Mouse (Mus musculus) G1E-ER4 (cell line): Measurements from ENCODE around the gene Lsm4. TPM values are rescaled to one million over a fixed set of nuclear protein-coding genes. Genes with fewer than 3 reads are reported as not detected.

ENCODE experiments used
- GATA1 ChIP-seq: IDR thresholded peaks from one replicate; pipeline ENCODE4 v1.8.0; 2012; ENCODE audit warnings: low read length, inconsistent platforms
- polyA plus RNA-seq: library from polyadenylated mRNA; stranded (reverse); fragments of >175 nt; gene quantifications from 2 replicates; pipeline ENCODE4 v1.2.3, GENCODE M21; 2012

The Lsm4 gene
- polyA plus RNA-seq, 1 experiment, result 1,189 TPM

- TF ChIP-seq GATA1, result no peak
Measured at GRCm38 (mm10) chr8:70719796-70720270, 46.8 kb downstream of the Lsm4 start.

GRCm38 (mm10) chr8:70720739-70721138 is 47.7 kb downstream of the Lsm4 start:
- TF ChIP-seq GATA1, result no peak

GRCm38 (mm10) chr8:70721601-70722000 is 48.6 kb downstream of the Lsm4 start:
- TF ChIP-seq GATA1, result no peak

- TF ChIP-seq GATA1, result no peak
Measured at GRCm38 (mm10) chr8:70723486-70724210, 50.6 kb downstream of the Lsm4 start, which contains the start of gene Pde4c. Gene Pde4c, plus strand, starts transcription at chr8:70723720.

- no peak for TF ChIP-seq GATA1
Measured at GRCm38 (mm10) chr8:70724216-70724615, 51.2 kb downstream of the Lsm4 start.

GRCm38 (mm10) chr8:70725792-70726447 is 52.9 kb downstream of the Lsm4 start:
- TF ChIP-seq GATA1, result no peak

GRCm38 (mm10) chr8:70726721-70727120 is 53.7 kb downstream of the Lsm4 start:
- no peak for TF ChIP-seq GATA1

Other genes with a start within 250 kb of the Lsm4 start
- gene Crtc1, start 233.7 kb upstream of the Lsm4 start, polyA plus RNA-seq, result 25.8 and 29.6 TPM in 2 replicates
- gene Klhl26, start 196.3 kb upstream of the Lsm4 start, polyA plus RNA-seq, result 10.0 and 10.8 TPM in 2 replicates
- gene Tmem59l, start 185.9 kb upstream of the Lsm4 start, polyA plus RNA-seq, result not detected in 2 replicates
- gene Crlf1, start 180.1 kb upstream of the Lsm4 start, polyA plus RNA-seq, result not detected in 2 replicates
- gene Rex1bd, start 166.5 kb upstream of the Lsm4 start, polyA plus RNA-seq, result 264 and 347 TPM in 2 replicates
- 421 and 1,202 TPM in 2 replicates for gene Uba52, start 162.4 kb upstream of the Lsm4 start, polyA plus RNA-seq
- 1,137 and 1,401 TPM in 2 replicates for gene Fkbp8, start 145.5 kb upstream of the Lsm4 start, polyA plus RNA-seq
- 41.4 and 54.9 TPM in 2 replicates for gene Kxd1, start 145.3 kb upstream of the Lsm4 start, polyA plus RNA-seq
- 50.0 and 51.6 TPM in 2 replicates for gene Ell, start 133.8 kb upstream of the Lsm4 start, polyA plus RNA-seq
- 184 and 204 TPM in 2 replicates for gene Isyna1, start 78.9 kb upstream of the Lsm4 start, polyA plus RNA-seq
- 968 and 1,213 TPM in 2 replicates for gene Ssbp4, start 64.4 kb upstream of the Lsm4 start, polyA plus RNA-seq
- gene Lrrc25, start 57.1 kb upstream of the Lsm4 start, polyA plus RNA-seq, result 0.08 and 0.13 TPM in 2 replicates
- 0.05 TPM in 1 of 2 replicates, not detected in the other for gene Gdf15, start 40.8 kb upstream of the Lsm4 start, polyA plus RNA-seq
- 3.7 and 5.0 TPM in 2 replicates for gene Pgpep1, start 12.9 kb upstream of the Lsm4 start, polyA plus RNA-seq
- 173 and 232 TPM in 2 replicates for gene Jund, start 25.7 kb downstream of the Lsm4 start, polyA plus RNA-seq
- gene Iqcn, start 30.2 kb downstream of the Lsm4 start, polyA plus RNA-seq, result not detected in 2 replicates
- not detected in 2 replicates for gene Gm3336, start 45.3 kb downstream of the Lsm4 start, polyA plus RNA-seq
- gene Pde4c, start 50.5 kb downstream of the Lsm4 start, polyA plus RNA-seq, result 0.81 and 1.2 TPM in 2 replicates
- 21.8 and 26.1 TPM in 2 replicates for gene Rab3a, start 81.4 kb downstream of the Lsm4 start, polyA plus RNA-seq
- 189 and 199 TPM in 2 replicates for gene Mpv17l2, start 87.7 kb downstream of the Lsm4 start, polyA plus RNA-seq
- 70.1 and 86.8 TPM in 2 replicates for gene Pik3r2, start 103.5 kb downstream of the Lsm4 start, polyA plus RNA-seq
- 206 and 255 TPM in 2 replicates for gene Mast3, start 131.8 kb downstream of the Lsm4 start, polyA plus RNA-seq
- gene Il12rb1, start 135.2 kb downstream of the Lsm4 start, polyA plus RNA-seq, result 5.2 and 5.3 TPM in 2 replicates
- gene Arrdc2, start 166.5 kb downstream of the Lsm4 start, polyA plus RNA-seq, result 65.7 and 101 TPM in 2 replicates
- 0.03 TPM in 2 replicates for gene Kcnn1, start 190.0 kb downstream of the Lsm4 start, polyA plus RNA-seq
- 179 and 205 TPM in 2 replicates for gene Ccdc124, start 200.7 kb downstream of the Lsm4 start, polyA plus RNA-seq
- 0.10 and 0.13 TPM in 2 replicates for gene Slc5a5, start 219.5 kb downstream of the Lsm4 start, polyA plus RNA-seq
- 1,483 and 5,957 TPM in 2 replicates for gene Rpl18a, start 224.2 kb downstream of the Lsm4 start, polyA plus RNA-seq
- 129 and 137 TPM in 2 replicates for gene Map1s, start 232.7 kb downstream of the Lsm4 start, polyA plus RNA-seq